Mouse (Mus musculus) frontal cortex, postnatal 36 days (tissue): ENCODE results near the gene Apoe.
"Not testable (repeated sequence)": the region's sequence is repeated elsewhere in the genome, so short reads cannot be mapped to it uniquely, and the experiment has no call there.

ENCODE experiments used
- DNase-seq, 2 experiments: peaks; one replicate each; pipeline ENCODE4 v3.0.0; 2022; ENCODE audit warnings: low spot score in 2 of 2

Gene Apoe

DNA sequence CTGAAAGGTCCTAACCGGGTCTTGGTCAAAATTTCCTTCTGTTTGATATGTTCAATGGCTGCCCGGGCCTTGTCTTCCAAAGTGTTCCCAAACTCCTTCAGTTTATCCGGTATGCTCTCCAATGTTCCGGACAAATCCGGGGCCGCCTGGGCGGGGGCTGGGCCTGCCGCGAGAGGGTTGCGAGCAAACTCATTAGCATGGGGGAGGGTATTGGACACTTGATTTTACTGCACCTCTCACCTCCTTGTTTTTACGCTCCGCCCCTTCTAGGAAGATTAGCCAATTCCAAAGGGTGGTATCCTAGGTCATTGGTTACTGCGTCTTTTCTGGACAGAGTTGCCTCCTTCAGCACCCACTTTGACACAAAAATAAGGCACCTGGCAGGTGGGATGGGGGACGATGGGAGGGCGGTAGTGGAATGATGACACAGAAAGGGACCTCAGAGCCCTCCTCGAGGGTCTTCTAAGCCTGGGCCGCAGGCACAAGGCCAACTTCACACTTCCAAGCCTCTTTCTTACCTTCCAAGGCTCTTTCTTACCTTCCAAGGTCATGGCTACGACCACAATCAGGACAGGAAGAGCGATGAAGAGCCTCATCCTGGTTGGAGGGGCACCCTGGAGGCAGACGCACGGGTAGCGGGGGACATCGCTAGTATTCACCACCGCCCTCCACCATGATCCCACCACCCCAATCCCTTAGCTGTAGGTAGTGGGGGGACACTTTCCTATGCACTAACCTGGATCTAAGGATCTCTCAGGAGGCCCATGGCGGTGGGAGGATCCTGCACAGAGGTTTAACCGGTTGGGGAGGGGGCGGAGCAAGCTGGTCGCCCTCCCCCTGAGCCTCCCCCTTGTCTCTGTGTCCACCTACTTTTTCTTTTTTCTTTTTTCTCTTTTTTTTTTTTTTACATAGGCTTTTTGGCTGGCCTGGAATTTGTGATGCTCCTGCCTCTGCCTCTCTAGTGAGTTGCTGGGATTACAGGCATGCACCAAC, 6.8 kb downstream of the Apoe start, which contains the start of gene Apoc1:
TSS of gene Apoc1 (minus strand) at position 788 of the 993 bp plus-strand sequence.
- DNase-seq = no peak

GRCm38 (mm10) chr7:19691434-19691833, 7.6 kb downstream of the Apoe start:
- DNase-seq = no peak

DNA sequence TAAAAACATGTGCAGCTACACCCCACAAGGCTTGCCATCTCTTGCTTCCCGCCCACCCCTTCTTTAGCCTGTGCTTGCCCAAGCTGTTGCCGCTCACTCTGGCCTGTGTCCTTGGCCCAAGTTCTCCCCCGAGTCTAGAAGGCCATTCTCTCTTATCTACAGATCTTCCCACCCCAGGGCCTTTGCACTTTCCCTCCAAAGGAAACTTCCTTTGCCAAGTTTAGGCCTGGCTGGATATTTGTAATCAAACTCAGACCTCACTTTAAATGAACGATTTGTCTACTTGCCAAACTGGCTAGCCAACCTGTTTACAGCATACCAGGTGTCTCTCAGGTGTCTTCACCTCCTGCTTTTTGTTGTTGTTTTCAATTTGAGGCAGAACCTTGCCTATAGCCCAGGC, 8.1 kb downstream of the Apoe start:
- DNase-seq = no peak

DNA sequence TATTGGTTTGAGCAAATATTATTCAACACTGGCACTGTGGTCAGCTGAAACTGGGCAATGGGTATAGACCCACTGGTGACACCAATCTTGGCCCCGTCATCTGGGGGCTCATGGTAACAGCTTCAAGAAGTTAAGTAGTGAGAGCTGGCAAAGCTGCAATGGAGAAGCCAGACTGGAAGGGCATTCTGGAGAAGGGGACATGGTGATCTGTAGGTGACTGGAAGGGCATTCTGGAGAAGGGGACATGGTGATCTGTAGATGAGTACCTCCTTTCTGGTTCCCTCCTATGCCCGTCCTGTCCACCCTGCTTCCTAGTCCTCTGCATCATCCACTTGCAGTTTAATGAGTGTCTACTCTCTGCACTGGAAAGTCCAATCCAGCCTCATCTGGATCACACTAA, 10.4 kb downstream of the Apoe start:
- DNase-seq = no peak

DNA sequence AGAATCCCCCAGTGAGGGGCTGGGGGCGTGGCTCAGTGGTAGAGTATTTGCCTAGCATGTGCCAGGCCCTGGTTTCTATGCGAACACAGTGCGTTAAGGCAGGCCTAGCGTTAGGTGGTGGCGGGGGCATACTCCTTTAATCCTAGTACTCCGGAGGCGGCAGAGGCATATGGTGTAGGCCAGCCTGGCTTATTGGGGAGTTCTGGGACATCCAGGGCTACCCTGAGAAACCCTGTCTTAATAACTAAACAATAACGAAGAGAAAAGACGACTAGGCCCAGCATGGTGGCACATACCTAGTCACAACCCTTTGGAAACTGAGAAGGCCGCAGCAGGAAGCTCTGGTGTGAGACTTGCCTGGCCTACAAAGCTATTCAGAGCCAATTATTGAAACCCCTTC, 10.9 kb downstream of the Apoe start:
- DNase-seq = no peak

DNA sequence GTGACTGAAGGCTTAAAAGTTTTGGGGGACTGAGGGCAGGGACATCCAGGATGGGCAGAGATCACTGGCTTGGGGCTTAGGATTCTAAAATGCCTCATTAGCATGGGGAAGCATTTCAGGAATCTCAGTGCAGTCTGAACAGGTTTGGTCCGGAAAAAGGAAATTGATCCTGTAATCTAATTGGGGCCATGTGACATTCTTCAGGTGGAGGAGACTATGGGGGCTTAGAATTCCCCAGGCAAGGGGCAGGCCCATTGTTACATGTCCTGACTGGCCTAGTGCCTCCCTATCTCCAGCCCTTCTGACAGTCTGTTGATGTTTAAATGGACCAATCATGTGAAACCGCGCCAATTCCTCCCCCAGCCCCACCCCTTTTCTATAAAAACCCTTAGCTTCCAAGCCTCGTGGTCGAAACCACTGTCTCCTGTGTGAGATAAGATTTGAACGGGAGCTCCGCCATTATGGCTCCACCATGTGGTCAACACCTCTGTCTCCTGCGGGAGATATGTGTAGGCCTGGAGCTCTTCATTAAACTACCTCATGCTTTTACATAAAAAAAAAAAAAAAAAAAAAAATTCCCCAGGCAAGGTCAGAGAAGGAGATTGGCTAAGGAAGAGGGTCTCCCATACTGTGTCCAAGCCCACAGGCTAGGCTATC, 11.9 kb downstream of the Apoe start:
- not testable (repeated sequence) for DNase-seq

GRCm38 (mm10) chr7:19686521-19686920, 12.5 kb downstream of the Apoe start:
- DNase-seq = no peak

- DNase-seq = no peak
Measured at GRCm38 (mm10) chr7:19685374-19685773, 13.6 kb downstream of the Apoe start.

DNA sequence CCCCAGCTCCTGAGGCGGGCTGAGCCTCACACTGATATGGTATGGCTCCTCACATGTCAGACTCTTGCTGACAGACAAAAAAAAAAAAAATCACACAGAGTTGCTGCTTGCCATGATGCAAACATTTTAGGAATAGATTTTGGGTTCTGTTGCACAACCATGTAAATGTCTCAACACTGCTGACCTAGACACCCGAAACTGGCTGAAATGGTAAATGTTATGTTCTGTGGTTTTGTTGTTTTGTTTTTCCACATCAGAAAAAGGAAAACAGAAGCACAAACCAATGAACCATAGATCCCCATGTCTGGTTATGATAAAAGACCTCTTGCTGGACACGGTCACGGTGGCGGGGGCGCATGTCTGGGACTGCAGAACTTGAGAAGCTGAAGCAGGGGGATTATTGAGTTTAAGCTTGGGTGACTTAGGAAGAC, 15.2 kb downstream of the Apoe start:
- no peak for DNase-seq

DNA sequence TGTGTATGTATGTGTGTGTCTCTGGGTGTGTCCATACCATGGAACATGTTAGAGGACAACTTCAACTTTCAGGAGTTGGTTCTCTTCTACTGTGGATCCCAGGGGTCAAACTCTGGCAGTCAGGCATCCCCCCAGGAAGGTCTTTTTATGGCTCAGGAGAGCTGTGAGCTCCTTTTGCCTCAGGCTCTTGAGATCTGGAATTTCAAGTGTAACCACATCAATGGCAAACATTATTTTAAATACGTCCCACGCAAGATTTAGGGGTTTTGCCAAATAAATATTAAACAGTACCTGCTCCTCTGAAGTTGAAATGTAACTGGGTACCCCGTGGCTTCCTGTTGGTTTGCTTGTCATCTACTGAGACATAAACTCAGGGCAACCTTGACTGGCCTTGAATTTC, 16.0 kb downstream of the Apoe start:
- no peak for DNase-seq

DNA sequence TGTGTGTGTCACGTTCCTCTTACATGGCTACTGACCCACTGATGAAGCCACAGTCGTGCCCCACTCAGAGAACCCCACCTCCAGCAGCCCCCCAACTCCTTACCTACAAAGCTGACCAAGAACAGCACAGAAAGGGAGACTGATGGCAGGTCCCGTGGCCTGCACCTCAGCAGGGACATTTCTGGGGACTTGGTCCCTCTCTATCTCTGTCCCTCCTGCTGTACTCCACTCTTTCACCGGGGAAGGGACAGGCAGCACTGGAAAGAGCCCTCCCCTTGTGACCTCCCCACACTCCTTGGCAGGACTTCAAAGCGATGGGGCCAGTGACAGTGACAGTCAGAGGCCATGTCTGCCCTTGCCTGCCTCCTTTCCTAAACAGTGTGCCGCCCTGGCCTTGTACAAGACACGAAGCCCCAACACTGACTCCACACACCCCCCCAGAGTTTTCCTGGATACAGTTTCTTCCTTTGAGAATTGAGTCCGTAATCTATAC, 17.7 kb downstream of the Apoe start, which contains the start of the genes Gm44805 and Apoc4:
TSS of gene Gm44805 (minus strand) at position 222 of the 493 bp plus-strand sequence.
TSS of gene Apoc4 (minus strand) at position 278 of the 493 bp plus-strand sequence.
- DNase-seq = no peak

DNA sequence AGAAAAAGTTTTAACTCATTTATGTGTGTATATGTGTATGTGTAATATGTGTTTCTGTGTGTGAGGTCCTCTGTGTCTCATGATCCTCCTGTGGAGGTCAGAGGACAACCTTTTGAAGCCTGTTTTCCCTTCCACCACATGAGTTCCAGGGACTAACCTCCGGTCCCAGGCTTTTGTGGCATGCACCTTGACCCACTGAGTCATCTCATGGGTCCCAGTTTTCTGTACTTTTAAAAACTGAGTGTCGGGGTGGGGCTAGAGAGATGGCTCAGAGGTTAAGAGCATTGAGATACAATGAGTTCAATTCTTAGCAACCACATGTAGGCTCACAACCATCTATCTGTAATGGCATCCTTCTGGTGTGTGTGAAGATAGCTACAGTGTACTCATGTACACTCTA, 18.3 kb downstream of the Apoe start:
- no peak for DNase-seq

GRCm38 (mm10) chr7:19678901-19679300, 20.1 kb downstream of the Apoe start:
- DNase-seq = no peak

DNA sequence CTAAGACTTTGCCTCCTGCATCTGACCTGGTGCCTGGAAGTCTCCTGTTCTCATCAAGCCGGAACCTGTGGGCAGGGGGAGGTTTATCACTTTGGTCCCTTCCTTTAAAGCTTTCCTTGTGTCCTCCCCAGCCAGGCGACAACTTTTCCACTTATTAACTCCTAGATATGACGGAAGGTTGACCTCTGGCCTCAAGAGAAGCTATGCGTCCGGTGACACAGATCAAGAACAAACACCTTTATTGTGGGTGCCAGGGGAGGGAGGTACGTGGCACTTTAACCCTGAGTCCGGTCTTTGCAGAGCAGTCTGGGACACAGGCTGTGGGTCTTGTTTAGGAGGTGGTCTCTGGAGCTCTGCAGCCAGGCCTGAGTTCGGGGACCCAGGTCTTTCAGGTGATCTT, 21.1 kb downstream of the Apoe start, which contains the start of gene Apoc2:
TSS of gene Apoc2 (minus strand) at position 70 of the 400 bp plus-strand sequence.
- DNase-seq = no peak

GRCm38 (mm10) chr7:19676662-19677061, 22.3 kb downstream of the Apoe start:
- no peak for DNase-seq

- DNase-seq = no peak
Measured at GRCm38 (mm10) chr7:19675824-19676223, 23.2 kb downstream of the Apoe start.

DNA sequence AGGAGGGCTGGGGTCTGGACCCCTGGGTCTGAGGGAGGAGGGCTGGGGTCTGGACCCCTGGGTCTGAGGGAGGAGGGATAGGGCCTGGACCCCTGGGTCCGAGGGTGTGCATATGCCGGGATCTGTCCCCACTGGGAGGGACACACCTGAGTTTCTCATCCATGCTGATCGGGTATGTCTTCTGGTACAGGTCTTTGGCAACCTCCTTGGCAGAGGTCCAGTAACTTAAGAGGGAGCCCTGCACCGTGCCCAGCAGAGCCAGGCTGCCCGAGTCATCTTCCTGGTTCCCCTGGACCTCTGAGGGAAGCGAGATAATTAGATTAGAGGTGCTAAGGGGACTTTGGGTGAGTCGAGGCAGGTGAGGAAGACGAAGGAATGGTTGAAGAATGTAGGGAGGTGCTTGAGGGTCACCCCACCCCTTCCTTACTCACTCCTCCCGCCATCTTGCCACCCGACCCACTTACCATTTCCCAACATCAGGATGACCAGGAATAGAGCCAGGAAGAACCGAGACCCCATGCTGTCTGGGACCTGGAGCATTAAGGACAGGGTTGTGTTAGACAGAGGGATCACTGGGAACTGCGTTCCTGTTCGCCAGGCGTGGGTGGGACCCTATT, 25.8 kb downstream of the Apoe start:
- no peak for DNase-seq

- no peak for DNase-seq
Measured at GRCm38 (mm10) chr7:19671511-19671910, 27.5 kb downstream of the Apoe start.

GRCm38 (mm10) chr7:19668947-19669721, 29.9 kb downstream of the Apoe start:
- DNase-seq = peak; percentile 89 to 95

GRCm38 (mm10) chr7:19667434-19667833, 31.6 kb downstream of the Apoe start:
- no peak for DNase-seq

GRCm38 (mm10) chr7:19666750-19667149, 32.2 kb downstream of the Apoe start:
- DNase-seq = no peak
